Mouse (Mus musculus): Measurements from ENCODE around the gene Gm20696.

- no peak for TF ChIP-seq POLR2A (IDR thresholded peaks at IDR 0.05; ENCODE audit: borderline replicate concordance, low read depth, low read length)
- no peak for TF ChIP-seq CTCF (IDR thresholded peaks at IDR 0.05; ENCODE audit: low read depth, low read length)
These were observed 101.8 kb downstream of the Gm20696 start for GRCm38 (mm10) chr6:99564766-99565165.

All from bone marrow macrophage, adult 2 months (primary cell).